Mouse (Mus musculus) heart, embryonic 11.5 days (tissue): ENCODE results near the gene Cdc6. TPM values are rescaled to one million over a fixed set of nuclear protein-coding genes. Genes with fewer than 3 reads are reported as not detected.

Experiments used
- ATAC-seq: fragments of 200-750 bp; cut with Nextera tagmentation; replicated peaks from 2 replicates; pipeline ENCODE4 v1.8.0; 2017; ENCODE audit warnings: moderate library complexity; ENCODE audit not compliant: insufficient number of reproducible peaks, low FRiP score, low TSS enrichment
- H3K27ac ChIP-seq: fragments of 300-500 bp; sonication (generic); 2 replicates; pipeline ENCODE4 v1.5.1; 2014; ENCODE audit warnings: mild to moderate bottlenecking, low read depth, low read length
- H3K27me3 ChIP-seq: fragments of 300-500 bp; sonication (generic); 2 replicates; pipeline ENCODE4 v1.6.1; 2014; ENCODE audit warnings: mild to moderate bottlenecking, low read length, mixed read lengths; ENCODE audit not compliant: control insufficient read depth, insufficient read depth
- H3K36me3 ChIP-seq: fragments of 300-500 bp; sonication (generic); 2 replicates; pipeline ENCODE4 v1.6.1; 2014; ENCODE audit warnings: mild to moderate bottlenecking, low read length, moderate library complexity, mixed read lengths; ENCODE audit not compliant: control insufficient read depth, insufficient read depth
- H3K4me1 ChIP-seq: fragments of 300-500 bp; sonication (generic); 2 replicates; pipeline ENCODE4 v1.6.1; 2014; ENCODE audit warnings: low read length; ENCODE audit not compliant: control insufficient read depth, insufficient read depth
- H3K4me2 ChIP-seq: fragments of 300-500 bp; sonication (generic); 2 replicates; pipeline ENCODE4 v1.6.1; 2014; ENCODE audit warnings: mild to moderate bottlenecking, moderate library complexity
- H3K4me3 ChIP-seq: fragments of 300-500 bp; sonication (generic); 2 replicates; pipeline ENCODE4 v1.5.1; 2014; ENCODE audit warnings: low read depth, low read length
- H3K9ac ChIP-seq: fragments of 300-500 bp; sonication (generic); 2 replicates; pipeline ENCODE4 v1.6.1; 2014; ENCODE audit warnings: mild to moderate bottlenecking, low read depth, low read length, moderate library complexity
- H3K9me3 ChIP-seq: fragments of 300-500 bp; sonication (generic); replicated peaks from 2 replicates; pipeline ENCODE4 v1.6.1; 2016; ENCODE audit warnings: low read length; ENCODE audit not compliant: control insufficient read depth
- WGBS: fragments of 180-500 bp; shearing (Covaris S2); extraction: QIAGEN DNeasy Blood & Tissue Kit; methylation state at CpG from one replicate; pipeline ENCODE4 v1.1.7; 2014; ENCODE audit not compliant: insufficient replicate concordance; 5-methylcytosine and 5-hydroxymethylcytosine counted together
- polyA plus RNA-seq: library from polyadenylated mRNA; unstranded; fragments of >200 nt; fragmentation: Nextera tagmentation; extraction: Ambion mirVana; gene quantifications from 2 replicates; pipeline ENCODE4 v1.2.1, GENCODE M21; 2014

Cdc6 gene
- polyA plus RNA-seq, 1 experiment from 2014 or later: 33.6 TPM

- no peak for ATAC-seq
- H3K27me3 ChIP-seq: no peaks in the 10 kb centered on the region
- peak overlapping the region; percentile 30 for H3K4me2 ChIP-seq
- 18% methylated on average over 10 of the region's 10 CpGs for WGBS
- H3K36me3 ChIP-seq: peaks cover 4% of the 10 kb centered on the region; the same call in 1 of the 2 replicates
- H3K4me1 ChIP-seq: peaks cover 49% of the 10 kb centered on the region
- peak overlapping the region; percentile 66 for H3K9ac ChIP-seq
- no peaks in the 10 kb centered on the region for H3K9me3 ChIP-seq
- no peak overlapping the region for H3K4me3 ChIP-seq
- peak overlapping the region; percentile 52 for H3K27ac ChIP-seq
Measured at GRCm38 (mm10) chr11:98925265-98925721, 17.7 kb downstream of the Cdc6 start.

DNA sequence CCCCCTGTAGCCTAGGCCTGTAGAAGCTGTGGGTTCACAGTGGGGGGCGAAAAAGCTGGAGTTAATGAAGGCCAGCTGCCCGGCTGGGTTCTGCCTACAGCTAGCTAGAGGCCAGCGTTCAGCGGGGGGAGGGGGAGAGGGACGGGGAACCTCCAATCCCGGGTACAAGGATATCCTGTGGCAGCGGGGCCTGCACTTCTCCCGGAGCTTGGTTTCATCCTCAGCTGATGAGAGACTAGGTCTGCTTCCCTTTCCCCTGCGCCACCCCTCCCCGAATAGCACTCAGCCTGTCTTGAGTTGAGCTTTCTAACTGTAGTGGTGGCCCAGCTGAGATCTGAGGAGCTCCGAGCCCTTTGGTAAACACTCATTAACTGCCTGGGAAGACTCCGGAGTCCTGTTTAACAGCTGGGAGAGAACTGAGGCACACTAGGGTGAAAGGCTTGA, 18.3 kb downstream of the Cdc6 start:
- no peak for ATAC-seq
- Histone ChIP-seq H3K4me3 (no peak overlapping the region), H3K27me3 (no peaks in the 10 kb centered on the region), H3K9ac (peak overlapping the region; percentile 66), H3K9me3 (no peaks in the 10 kb centered on the region), H3K27ac (peak overlapping the region; percentile 52), H3K4me1 (peaks cover 55% of the 10 kb centered on the region), H3K4me2 (peak overlapping the region; percentile 30), H3K36me3 (peaks cover 2% of the 10 kb centered on the region; the same call in 1 of the 2 replicates)
- WGBS: 6% methylated on average over 12 of the region's 12 CpGs

GRCm38 (mm10) chr11:98926553-98926952, 19.0 kb downstream of the Cdc6 start:
- Histone ChIP-seq H3K4me3 (no peak overlapping the region), H3K27ac (peak overlapping the region; percentile 52), H3K36me3 (no peaks in the 10 kb centered on the region), H3K9me3 (no peaks in the 10 kb centered on the region), H3K27me3 (no peaks in the 10 kb centered on the region), H3K4me2 (peak overlapping the region; percentile 30; the same call in 1 of the 2 replicates), H3K4me1 (peaks cover 61% of the 10 kb centered on the region), H3K9ac (no peak overlapping the region)
- ATAC-seq: no peak
- WGBS: 60% methylated on average over 7 of the region's 7 CpGs

DNA sequence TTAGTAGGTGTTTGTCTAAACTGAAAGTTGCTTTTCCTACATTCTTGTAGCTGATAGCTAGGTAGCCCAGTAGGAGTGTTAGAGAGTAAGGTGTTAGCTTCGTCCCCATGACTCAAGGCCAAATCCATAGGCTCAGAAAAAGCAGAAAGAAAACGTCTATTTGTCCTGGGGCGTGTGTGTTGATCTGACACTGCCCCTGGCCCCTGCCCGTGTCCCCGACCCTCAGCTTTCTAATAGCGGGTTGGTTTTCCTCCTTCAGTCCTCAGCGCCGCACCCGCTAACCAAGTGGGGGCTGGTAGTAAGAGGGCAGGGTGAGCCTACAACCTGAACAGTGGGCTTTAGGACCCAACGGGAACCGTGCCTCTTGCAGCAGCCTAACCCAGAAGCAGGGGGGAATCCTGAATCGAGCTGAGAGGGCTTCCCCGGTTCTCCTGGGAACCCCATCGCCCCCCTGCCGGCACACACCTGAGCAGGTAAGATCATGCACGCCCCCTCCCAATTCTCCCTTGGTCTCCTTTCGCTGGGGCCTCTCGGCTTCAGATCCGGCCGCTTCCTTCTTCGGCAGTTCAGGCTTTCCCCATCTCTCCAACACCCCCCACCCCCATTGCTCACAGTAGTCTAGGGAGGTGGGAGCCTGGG, 20.0 kb downstream of the Cdc6 start, which contains the start of gene Rara:
TSS of gene Rara (plus strand) at position 381 of the 639 bp plus-strand sequence.
- Histone ChIP-seq H3K27me3 (no peaks in the 10 kb centered on the region), H3K4me3 (peak within 1 kb of the TSS; percentile 68), H3K4me1 (peaks cover 71% of the 10 kb centered on the region), H3K4me2 (peak within 1 kb of the TSS; percentile 90), H3K9ac (peak within 1 kb of the TSS; percentile 90), H3K9me3 (no peaks in the 10 kb centered on the region), H3K27ac (peak within 1 kb of the TSS; percentile 93), H3K36me3 (no peaks in the 10 kb centered on the region)
- ATAC-seq: no peak
- 5% methylated on average over 21 of the region's 21 CpGs for WGBS

- Histone ChIP-seq H3K9me3 (no peaks in the 10 kb centered on the region), H3K4me2 (peak overlapping the region; percentile 90), H3K36me3 (no peaks in the 10 kb centered on the region), H3K4me1 (peaks cover 79% of the 10 kb centered on the region), H3K9ac (peak overlapping the region; percentile 90), H3K27me3 (no peaks in the 10 kb centered on the region), H3K4me3 (peak overlapping the region; percentile 68), H3K27ac (peak overlapping the region; percentile 93)
- 5% methylated on average over 12 of the region's 12 CpGs for WGBS
- ATAC-seq: no peak
Measured at GRCm38 (mm10) chr11:98928186-98928893, 20.7 kb downstream of the Cdc6 start.

GRCm38 (mm10) chr11:98929503-98929902, 21.9 kb downstream of the Cdc6 start:
- Histone ChIP-seq H3K4me3 (peak overlapping the region; percentile 68), H3K27me3 (no peaks in the 10 kb centered on the region), H3K4me2 (peak overlapping the region; percentile 90), H3K9me3 (no peaks in the 10 kb centered on the region), H3K27ac (peak overlapping the region; percentile 93), H3K36me3 (no peaks in the 10 kb centered on the region), H3K9ac (peak overlapping the region; percentile 90), H3K4me1 (peaks cover 81% of the 10 kb centered on the region)
- WGBS: 7% methylated on average over 9 of the region's 9 CpGs
- ATAC-seq: no peak

GRCm38 (mm10) chr11:98930127-98930601, 22.6 kb downstream of the Cdc6 start:
- peak overlapping the region; percentile 90 for H3K4me2 ChIP-seq
- no peaks in the 10 kb centered on the region for H3K9me3 ChIP-seq
- peak overlapping the region; percentile 54 for H3K9ac ChIP-seq
- H3K4me1 ChIP-seq: peaks cover 76% of the 10 kb centered on the region
- no peak for ATAC-seq
- H3K27ac ChIP-seq: peak overlapping the region; percentile 93
- no peaks in the 10 kb centered on the region for H3K27me3 ChIP-seq
- H3K4me3 ChIP-seq: peak overlapping the region; percentile 68
- no peaks in the 10 kb centered on the region for H3K36me3 ChIP-seq
- WGBS: 25% methylated on average over 7 of the region's 7 CpGs

GRCm38 (mm10) chr11:98930773-98931512, 23.3 kb downstream of the Cdc6 start:
- H3K27me3 ChIP-seq: no peaks in the 10 kb centered on the region
- H3K27ac ChIP-seq: peak overlapping the region; percentile 93
- 18% methylated on average over 10 of the region's 10 CpGs for WGBS
- H3K9ac ChIP-seq: peak overlapping the region; percentile 61
- H3K4me2 ChIP-seq: peak overlapping the region; percentile 90
- no peaks in the 10 kb centered on the region for H3K36me3 ChIP-seq
- H3K4me1 ChIP-seq: peaks cover 74% of the 10 kb centered on the region
- peak overlapping the region; percentile 9; the same call in 1 of the 2 replicates for H3K4me3 ChIP-seq
- 0 out of 2 replicates have a peak, but pooled peaks have one; percentile 28 for ATAC-seq
- H3K9me3 ChIP-seq: no peaks in the 10 kb centered on the region
